Mouse (Mus musculus): Measurements from ENCODE around the gene Tmem109.
A peak's percentile ranks its signal among the peaks of the same experiment; 100 is the strongest.

DNA sequence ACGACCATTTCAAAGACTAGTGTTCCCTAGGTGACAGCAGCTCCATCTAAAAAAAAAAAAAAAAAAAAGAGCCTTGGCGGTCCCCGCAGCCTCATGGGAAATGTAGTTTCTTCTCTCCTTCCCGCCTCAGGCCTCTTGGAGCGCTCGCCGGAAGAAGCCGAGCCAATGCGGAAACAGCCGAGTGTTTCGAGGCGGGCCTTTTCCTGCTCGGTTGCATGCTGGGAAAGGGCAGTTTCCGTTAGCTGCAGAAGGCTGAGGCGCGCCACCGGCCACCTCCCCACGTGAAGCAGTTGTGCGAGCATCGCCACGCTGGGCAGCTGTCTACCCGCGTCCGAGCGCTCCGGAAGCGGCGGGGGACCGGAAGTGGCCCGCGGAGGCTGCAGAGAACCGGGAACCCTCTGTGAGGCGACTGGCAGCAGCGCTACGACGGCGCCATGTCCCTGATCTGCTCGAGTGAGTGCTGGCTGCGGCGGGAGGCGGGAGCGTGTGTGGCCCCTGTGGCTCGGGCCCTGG, 13.3 kb upstream of the Tmem109 start, which contains the start of gene Prpf19:
- TF ChIP-seq CTCF (IDR thresholded peaks at IDR 0.05; ENCODE audit: borderline replicate concordance, insufficient read depth, low read length) (no peak), POLR2A (IDR thresholded peaks at IDR 0.05; ENCODE audit: low read depth, low read length) (peak; percentile 88)
